Mouse (Mus musculus) forebrain, embryonic 12.5 days (tissue): ENCODE measurements around the gene Stk4. TPM values are rescaled to one million over a fixed set of nuclear protein-coding genes. Genes with fewer than 3 reads are reported as not detected.
A peak's percentile ranks its signal among the peaks of the same experiment; 100 is the strongest.

Experiments
- ATAC-seq: fragments of 200-750 bp; cut with Nextera tagmentation; 2 replicates; pipeline ENCODE4 v1.8.0; 2017; ENCODE audit warnings: moderate TSS enrichment; ENCODE audit not compliant: low FRiP score
- H3K27ac ChIP-seq: fragments of 300-500 bp; sonication (generic); 2 replicates; pipeline ENCODE4 v1.5.1; 2016; ENCODE audit warnings: mild to moderate bottlenecking
- H3K27me3 ChIP-seq: fragments of 300-500 bp; sonication (generic); 2 replicates; pipeline ENCODE4 v1.6.1; 2016; ENCODE audit warnings: mild to moderate bottlenecking
- H3K36me3 ChIP-seq: fragments of 300-500 bp; sonication (generic); replicated peaks from 2 replicates; pipeline ENCODE4 v1.6.1; 2016; ENCODE audit warnings: mild to moderate bottlenecking
- H3K4me1 ChIP-seq: fragments of 300-500 bp; sonication (generic); 2 replicates; pipeline ENCODE4 v1.6.1; 2016
- H3K4me2 ChIP-seq: fragments of 300-500 bp; sonication (generic); 2 replicates; pipeline ENCODE4 v1.6.1; 2016; ENCODE audit warnings: mild to moderate bottlenecking, moderate library complexity
- H3K4me3 ChIP-seq: fragments of 300-500 bp; sonication (generic); replicated peaks from 2 replicates; pipeline ENCODE4 v1.5.1; 2016; ENCODE audit warnings: mild to moderate bottlenecking
- H3K9ac ChIP-seq: fragments of 300-500 bp; sonication (generic); 2 replicates; pipeline ENCODE4 v1.6.1; 2016; ENCODE audit warnings: mild to moderate bottlenecking
- H3K9me3 ChIP-seq: fragments of 300-500 bp; sonication (generic); 2 replicates; pipeline ENCODE4 v1.6.1; 2016
- WGBS: fragments of 180-500 bp; shearing (Covaris S2); methylation state at CpG from one replicate; pipeline ENCODE4 v1.1.7; 2016; 5-methylcytosine and 5-hydroxymethylcytosine counted together
- polyA plus RNA-seq: library from polyadenylated mRNA; unstranded; fragments of >200 nt; fragmentation: Nextera tagmentation; extraction: Ambion mirVana; gene quantifications from 2 replicates; pipeline ENCODE4 v1.2.1, GENCODE M21; 2016

The Stk4 gene
- polyA plus RNA-seq, 1 experiment from 2014 or later = 37.3 TPM

GRCm38 (mm10) chr2:164167752-164168570, 97.8 kb downstream of the Stk4 start:
- Histone ChIP-seq H3K4me1 (peaks cover 29% of the 10 kb centered on the region), H3K9me3 (0 out of 2 replicates have a peak, but pooled peaks cover 2% of the 10 kb centered on the region), H3K27ac (no peak overlapping the region), H3K9ac (no peak overlapping the region), H3K4me2 (peak overlapping the region; percentile 52), H3K36me3 (no peaks in the 10 kb centered on the region), H3K4me3 (peak overlapping the region; percentile 37), H3K27me3 (peaks cover 78% of the 10 kb centered on the region)
- WGBS = 12% methylated on average over 90 of the region's 90 CpGs
- ATAC-seq = 0 out of 2 replicates have a peak, but pooled peaks have one; percentile 39

GRCm38 (mm10) chr2:164168571-164168946, 98.4 kb downstream of the Stk4 start:
- Histone ChIP-seq H3K4me3 (peak overlapping the region; percentile 37), H3K36me3 (no peaks in the 10 kb centered on the region), H3K27me3 (peaks cover 84% of the 10 kb centered on the region), H3K9me3 (0 out of 2 replicates have a peak, but pooled peaks cover 2% of the 10 kb centered on the region), H3K27ac (no peak overlapping the region), H3K4me2 (peak overlapping the region; percentile 52), H3K4me1 (peaks cover 29% of the 10 kb centered on the region), H3K9ac (no peak overlapping the region)
- peak; percentile 64; the same call in 1 of the 2 replicates for ATAC-seq
- 10% methylated on average over 42 of the region's 42 CpGs for WGBS

- Histone ChIP-seq H3K9ac (no peak overlapping the region), H3K36me3 (no peaks in the 10 kb centered on the region), H3K4me1 (peaks cover 29% of the 10 kb centered on the region), H3K27me3 (peaks cover 86% of the 10 kb centered on the region), H3K9me3 (0 out of 2 replicates have a peak, but pooled peaks cover 2% of the 10 kb centered on the region), H3K4me3 (no peak overlapping the region; the same call in 1 of the 2 replicates), H3K4me2 (peak overlapping the region; percentile 59), H3K27ac (no peak overlapping the region)
- WGBS = 3% methylated on average over 11 of the region's 11 CpGs
- no peak for ATAC-seq
Observed at GRCm38 (mm10) chr2:164170326-164170725, 100.2 kb downstream of the Stk4 start.

GRCm38 (mm10) chr2:164170902-164171301, 100.8 kb downstream of the Stk4 start, which contains the start of gene Kcns1:
Kcns1 (minus strand) TSS chr2:164171113.
- no peak for ATAC-seq
- 2% methylated on average over 23 of the region's 29 CpGs for WGBS
- peak within 1 kb of the TSS; percentile 34; the same call in 1 of the 2 replicates for H3K9ac ChIP-seq
- no peaks in the 10 kb centered on the region for H3K36me3 ChIP-seq
- peak within 1 kb of the TSS; percentile 59 for H3K4me2 ChIP-seq
- peak within 1 kb of the TSS; percentile 35 for H3K4me3 ChIP-seq
- H3K27me3 ChIP-seq = peaks cover 84% of the 10 kb centered on the region
- 0 out of 2 replicates have a peak, but pooled peaks cover 2% of the 10 kb centered on the region for H3K9me3 ChIP-seq
- H3K27ac ChIP-seq = no peak within 1 kb of the TSS
- H3K4me1 ChIP-seq = peaks cover 29% of the 10 kb centered on the region

GRCm38 (mm10) chr2:164173394-164173793, 103.3 kb downstream of the Stk4 start:
- no peak overlapping the region for H3K27ac ChIP-seq
- ATAC-seq = no peak
- no peak overlapping the region for H3K9ac ChIP-seq
- no peaks in the 10 kb centered on the region for H3K36me3 ChIP-seq
- no peak overlapping the region for H3K4me3 ChIP-seq
- 74% methylated on average over 3 of the region's 3 CpGs for WGBS
- H3K4me1 ChIP-seq = peaks cover 24% of the 10 kb centered on the region
- H3K27me3 ChIP-seq = peaks cover 65% of the 10 kb centered on the region
- H3K9me3 ChIP-seq = 0 out of 2 replicates have a peak, but pooled peaks cover 2% of the 10 kb centered on the region
- H3K4me2 ChIP-seq = no peak overlapping the region

- 82% methylated on average over 8 of the region's 8 CpGs for WGBS
- Histone ChIP-seq H3K36me3 (no peaks in the 10 kb centered on the region), H3K4me3 (no peak overlapping the region), H3K4me2 (no peak overlapping the region), H3K9me3 (no peaks in the 10 kb centered on the region), H3K4me1 (peaks cover 18% of the 10 kb centered on the region), H3K9ac (no peak overlapping the region), H3K27ac (no peak overlapping the region), H3K27me3 (peaks cover 51% of the 10 kb centered on the region)
- no peak for ATAC-seq
Observed at GRCm38 (mm10) chr2:164174649-164175395, 104.7 kb downstream of the Stk4 start.

GRCm38 (mm10) chr2:164175850-164176249, 105.7 kb downstream of the Stk4 start:
- H3K9me3 ChIP-seq = no peaks in the 10 kb centered on the region
- H3K27me3 ChIP-seq = peaks cover 41% of the 10 kb centered on the region
- no peak overlapping the region for H3K9ac ChIP-seq
- no peak overlapping the region for H3K4me3 ChIP-seq
- H3K36me3 ChIP-seq = no peaks in the 10 kb centered on the region
- WGBS = 79% methylated on average over 3 of the region's 3 CpGs
- peaks cover 14% of the 10 kb centered on the region for H3K4me1 ChIP-seq
- H3K27ac ChIP-seq = no peak overlapping the region
- no peak for ATAC-seq
- H3K4me2 ChIP-seq = no peak overlapping the region

- H3K4me1 ChIP-seq = peaks cover 3% of the 10 kb centered on the region; the same call in 1 of the 2 replicates
- no peak overlapping the region for H3K27ac ChIP-seq
- H3K36me3 ChIP-seq = no peaks in the 10 kb centered on the region
- peaks cover 23% of the 10 kb centered on the region; the same call in 1 of the 2 replicates for H3K27me3 ChIP-seq
- no peak overlapping the region for H3K4me3 ChIP-seq
- no peak overlapping the region for H3K9ac ChIP-seq
- H3K9me3 ChIP-seq = no peaks in the 10 kb centered on the region
- no peak overlapping the region for H3K4me2 ChIP-seq
- 92% methylated on average over 5 of the region's 5 CpGs for WGBS
- ATAC-seq = no peak
Observed at GRCm38 (mm10) chr2:164177831-164178230, 107.7 kb downstream of the Stk4 start.

- H3K9me3 ChIP-seq = no peaks in the 10 kb centered on the region
- no peak overlapping the region for H3K4me3 ChIP-seq
- peaks cover 6% of the 10 kb centered on the region; the same call in 1 of the 2 replicates for H3K4me1 ChIP-seq
- ATAC-seq = no peak
- WGBS = 40% methylated on average over 3 of the region's 3 CpGs
- peaks cover 10% of the 10 kb centered on the region; the same call in 1 of the 2 replicates for H3K27me3 ChIP-seq
- H3K4me2 ChIP-seq = no peak overlapping the region
- H3K36me3 ChIP-seq = no peaks in the 10 kb centered on the region
- no peak overlapping the region for H3K27ac ChIP-seq
- H3K9ac ChIP-seq = no peak overlapping the region
Observed at GRCm38 (mm10) chr2:164180124-164180523, 110.0 kb downstream of the Stk4 start.

GRCm38 (mm10) chr2:164180770-164181169, 110.6 kb downstream of the Stk4 start:
- ATAC-seq = no peak

GRCm38 (mm10) chr2:164182692-164183255, 112.7 kb downstream of the Stk4 start, which contains the start of gene Wfdc5:
Wfdc5 (minus strand) TSS chr2:164182742.
- 72% methylated on average over 7 of the region's 7 CpGs for WGBS
- Histone ChIP-seq H3K4me2 (no peak within 1 kb of the TSS), H3K27me3 (0 out of 2 replicates have a peak, but pooled peaks cover 2% of the 10 kb centered on the region), H3K36me3 (no peaks in the 10 kb centered on the region), H3K4me1 (peaks cover 4% of the 10 kb centered on the region; the same call in 1 of the 2 replicates), H3K4me3 (no peak within 1 kb of the TSS), H3K9me3 (no peaks in the 10 kb centered on the region), H3K27ac (no peak within 1 kb of the TSS), H3K9ac (no peak within 1 kb of the TSS)
- ATAC-seq = no peak

More at GRCm38 (mm10) chr2:164180770-164181169, 110.6 kb downstream of the Stk4 start:
- Histone ChIP-seq H3K4me2 (no peak overlapping the region), H3K36me3 (no peaks in the 10 kb centered on the region), H3K9ac (no peak overlapping the region), H3K27me3 (peaks cover 10% of the 10 kb centered on the region; the same call in 1 of the 2 replicates), H3K4me3 (no peak overlapping the region), H3K4me1 (peaks cover 6% of the 10 kb centered on the region; the same call in 1 of the 2 replicates), H3K27ac (no peak overlapping the region), H3K9me3 (no peaks in the 10 kb centered on the region)
- WGBS = 87% methylated on average over 4 of the region's 4 CpGs
